Mouse (Mus musculus): ENCODE measurements around the gene Rusc2.

Gene Rusc2

GRCm38 (mm10) chr4:43417269-43418062 lies 35.7 kb downstream of the Rusc2 start:
- DNase-seq: no peak

GRCm38 (mm10) chr4:43418450-43418849 lies 36.7 kb downstream of the Rusc2 start:
- no peak for DNase-seq

- no peak for DNase-seq
These were observed 37.3 kb downstream of the Rusc2 start for GRCm38 (mm10) chr4:43418973-43419656.

GRCm38 (mm10) chr4:43419801-43420281 lies 38.1 kb downstream of the Rusc2 start:
- no peak for DNase-seq

- DNase-seq: peak; percentile 77
These were observed 38.5 kb downstream of the Rusc2 start for GRCm38 (mm10) chr4:43420305-43420704.

GRCm38 (mm10) chr4:43421632-43422240 lies 40.0 kb downstream of the Rusc2 start:
- DNase-seq: no peak

GRCm38 (mm10) chr4:43423267-43423934 lies 41.6 kb downstream of the Rusc2 start:
- DNase-seq: no peak

GRCm38 (mm10) chr4:43424072-43424471 lies 42.3 kb downstream of the Rusc2 start:
- DNase-seq: no peak

- no peak for DNase-seq
These were observed 43.4 kb downstream of the Rusc2 start for GRCm38 (mm10) chr4:43425197-43425596.

- no peak for DNase-seq
These were observed 44.0 kb downstream of the Rusc2 start for GRCm38 (mm10) chr4:43425648-43426380.

GRCm38 (mm10) chr4:43426487-43426886 lies 44.7 kb downstream of the Rusc2 start:
- no peak for DNase-seq

GRCm38 (mm10) chr4:43427501-43428179 lies 45.9 kb downstream of the Rusc2 start:
- no peak for DNase-seq

- DNase-seq: no peak
These were observed 46.5 kb downstream of the Rusc2 start for GRCm38 (mm10) chr4:43428180-43428861.

- DNase-seq: no peak
These were observed 47.2 kb downstream of the Rusc2 start, which contains the start of gene Fam166b for GRCm38 (mm10) chr4:43428946-43429345. Gene Fam166b, minus strand, starts transcription at chr4:43429134.

GRCm38 (mm10) chr4:43431690-43432089 lies 49.9 kb downstream of the Rusc2 start:
- DNase-seq: peak; percentile 89

GRCm38 (mm10) chr4:43432832-43433231 lies 51.1 kb downstream of the Rusc2 start:
- DNase-seq: no peak

- DNase-seq: no peak
These were observed 59.9 kb downstream of the Rusc2 start, which contains the start of gene Tesk1 for GRCm38 (mm10) chr4:43441639-43442038. Gene Tesk1, plus strand, starts transcription at chr4:43441939.

- DNase-seq: peak; percentile 99
These were observed 60.3 kb downstream of the Rusc2 start for GRCm38 (mm10) chr4:43442044-43442443.

GRCm38 (mm10) chr4:43442456-43443361 lies 60.9 kb downstream of the Rusc2 start:
- peak; percentile 69 for DNase-seq

GRCm38 (mm10) chr4:43443511-43443910 lies 61.7 kb downstream of the Rusc2 start:
- DNase-seq: no peak

All from right cerebral cortex, postnatal 14 days (tissue).